Mouse (Mus musculus): ENCODE data around the gene Ndufb10.

- TF ChIP-seq GATA1 (IDR thresholded peaks at IDR 0.05; ENCODE audit: low read length) (no peak), TAL1 (IDR thresholded peaks at IDR 0.05; ENCODE audit: low read length) (no peak)
Observed at GRCm38 (mm10) chr17:24734513-24734912, 10.2 kb upstream of the Ndufb10 start.
